Mouse (Mus musculus): ENCODE measurements around the gene AC131692.1.

- no peak for TF ChIP-seq POLR2A (IDR thresholded peaks at IDR 0.05; ENCODE audit: low read depth, low read length)
- TF ChIP-seq CTCF (IDR thresholded peaks at IDR 0.05; ENCODE audit: extremely low read depth, insufficient read length, insufficient replicate concordance, low read depth, low read length), result no peak
Observed at GRCm38 (mm10) chr19:6045366-6046293, 48.6 kb upstream of the AC131692.1 start.
